Mouse (Mus musculus) heart, adult 18-20 months (tissue): Measurements from ENCODE around the gene Hcfc1. TPM values are rescaled to one million over a fixed set of nuclear protein-coding genes. Genes with fewer than 3 reads are reported as not detected.

ENCODE experiments used
- DNase-seq, 2 experiments: peaks; one replicate each; pipeline ENCODE4 v3.0.0; 2021 to 2022; ENCODE audit warnings: mixed read lengths in 1 of 2
- total RNA-seq, 2 experiments: library from RNA; stranded (reverse); gene quantifications; 2 replicates each; pipeline ENCODE4 v1.2.3; 2021

Gene Hcfc1
- total RNA-seq, 2 experiments from 2014 or later, result 31.7 to 38.4 TPM

DNA sequence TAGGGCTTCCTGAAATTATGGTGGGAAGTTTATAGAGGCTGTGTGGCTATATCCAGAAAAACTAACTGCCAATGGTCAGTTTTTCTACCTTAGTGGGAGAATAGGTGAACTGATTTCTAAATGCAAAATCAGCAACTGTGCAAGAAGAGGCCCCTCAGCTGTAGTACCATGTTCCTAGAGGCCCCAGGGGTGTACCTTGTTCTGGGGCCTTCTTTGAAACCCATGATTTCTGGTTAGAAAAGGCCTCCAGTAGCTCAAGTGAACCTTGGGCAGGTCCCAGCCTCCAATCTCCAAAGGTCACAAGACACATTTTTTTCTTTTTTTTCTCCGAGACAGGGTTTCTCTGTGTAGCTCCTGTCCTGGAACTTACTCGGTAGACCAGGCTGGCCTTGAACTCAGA is 23.9 kb downstream of the Hcfc1 start:
- DNase-seq, result no peak

DNA sequence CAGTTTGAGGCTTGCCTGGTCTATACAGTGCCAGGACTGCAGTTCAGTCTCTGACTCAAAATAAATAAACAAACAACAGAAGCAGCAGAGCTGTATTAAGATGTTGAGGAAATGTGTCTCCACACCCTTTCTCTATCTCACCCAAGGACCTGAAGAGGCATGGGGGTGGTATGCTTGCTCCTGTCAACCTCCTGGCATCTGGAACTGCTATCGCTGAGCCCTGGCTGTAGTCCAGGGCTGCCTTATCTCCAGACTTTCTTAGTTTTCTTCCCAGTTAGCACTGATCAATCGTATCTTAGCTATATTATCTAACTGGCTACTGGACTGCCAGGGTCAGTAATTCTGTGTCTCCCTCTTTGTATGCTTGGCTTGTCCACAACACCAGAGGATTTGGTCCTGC is 24.3 kb downstream of the Hcfc1 start:
- DNase-seq, result no peak

DNA sequence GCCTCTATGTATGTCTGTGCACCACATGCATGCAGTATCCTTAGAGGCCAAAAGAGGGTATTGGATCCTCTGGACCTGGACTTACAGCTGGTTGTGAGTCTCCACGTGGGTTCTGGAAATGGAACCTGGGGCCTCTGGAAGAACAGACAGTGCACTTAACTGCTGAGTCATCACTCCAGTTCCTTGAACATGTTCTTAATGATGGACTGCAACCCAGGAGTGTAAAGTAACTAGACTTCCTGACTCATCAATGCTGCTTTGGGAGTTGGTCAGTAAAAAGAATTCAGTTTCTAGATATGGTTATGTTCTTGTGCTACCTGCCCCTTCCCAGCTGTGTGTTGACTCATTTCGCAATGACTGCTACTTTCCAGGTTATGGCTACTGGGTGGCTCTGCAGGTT is 34.3 kb downstream of the Hcfc1 start:
- no peak for DNase-seq

DNA sequence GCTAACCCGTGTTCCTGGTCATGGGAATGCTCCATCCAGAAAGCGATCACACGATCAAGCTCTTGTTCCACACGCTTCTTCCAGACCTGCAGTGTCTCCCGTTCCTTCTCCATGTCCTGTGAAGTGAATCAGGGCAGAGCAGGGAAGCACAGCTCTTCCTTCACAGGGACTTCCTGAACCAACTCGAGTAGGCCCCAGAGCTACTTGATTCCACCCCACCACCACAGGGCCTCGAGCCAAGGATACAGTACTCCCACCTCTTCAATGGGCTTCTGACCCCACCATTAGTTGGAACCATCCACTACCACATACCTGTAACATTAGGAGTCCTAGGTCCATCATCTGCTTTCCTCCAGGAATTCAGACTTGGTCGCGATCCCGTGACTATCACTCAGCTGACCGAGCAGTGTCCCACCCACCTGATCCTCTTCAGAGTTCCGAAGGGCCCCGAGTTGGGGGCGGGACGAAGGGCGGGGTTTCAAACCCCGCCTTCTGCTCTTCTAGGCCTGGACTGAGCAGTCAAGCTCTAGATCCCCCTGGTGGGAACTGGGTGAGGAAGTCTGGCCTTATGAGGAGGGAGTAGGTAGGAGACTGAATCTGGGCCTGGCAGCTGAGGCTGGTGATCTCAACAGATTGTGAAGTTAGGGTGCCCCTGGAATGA is 35.6 kb downstream of the Hcfc1 start, which contains the start of gene Renbp:
Gene Renbp (minus strand): TSS at position 449 of the 661 bp plus-strand sequence.
- peak; percentile 77 to 83 for DNase-seq

DNA sequence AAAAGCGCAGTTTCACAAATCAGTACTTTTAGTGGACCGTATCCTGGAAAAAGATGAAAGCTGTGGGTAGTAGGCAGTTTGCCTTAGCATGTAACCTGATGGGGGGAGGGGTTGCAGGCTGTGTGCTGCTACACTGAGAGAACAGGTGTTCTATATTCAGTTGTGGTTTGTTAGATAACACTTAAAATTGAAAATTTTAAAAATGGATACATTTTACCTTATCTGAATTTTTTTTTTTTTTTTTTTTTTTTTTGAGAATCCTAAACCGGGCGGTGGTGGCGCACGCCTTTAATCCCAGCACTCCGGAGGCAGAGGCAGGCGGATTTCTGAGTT is 43.6 kb downstream of the Hcfc1 start:
- DNase-seq, result no peak

DNA sequence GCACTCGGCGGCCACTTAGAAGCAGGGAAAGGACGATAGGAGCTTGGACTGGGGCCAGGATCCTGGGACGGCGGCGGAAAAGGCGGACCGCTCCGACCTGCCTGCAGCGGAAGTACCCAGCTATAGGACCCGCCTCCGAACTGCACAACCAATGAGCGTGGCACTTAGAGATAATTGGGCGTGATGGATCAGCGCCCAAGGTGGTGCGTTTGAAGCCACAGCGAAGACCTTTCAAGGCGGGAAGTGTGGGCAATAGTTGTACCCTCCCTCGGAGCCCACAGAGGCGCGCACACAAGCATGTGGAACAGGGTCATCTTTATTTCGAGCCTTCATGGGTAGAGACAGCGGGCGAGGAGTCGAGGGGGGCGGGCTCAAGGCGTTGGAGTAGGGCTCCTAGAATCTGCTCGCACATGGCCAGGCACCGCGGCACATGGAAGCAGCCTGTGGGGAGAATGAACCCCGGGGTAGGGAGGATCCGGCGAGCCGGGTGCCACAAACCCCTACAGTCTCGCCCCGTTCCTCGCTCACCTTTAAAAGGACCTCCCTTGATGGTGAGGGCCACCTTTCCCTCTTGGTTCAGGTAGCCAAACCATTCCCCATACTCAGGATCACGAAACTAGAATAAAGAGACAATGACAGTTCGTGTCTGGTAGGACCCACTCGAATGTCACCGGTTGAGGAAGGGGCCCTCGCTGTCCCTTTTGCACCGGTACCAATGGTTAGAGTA is 44.2 kb downstream of the Hcfc1 start, which contains the start of the genes Arhgap4 and Naa10:
Gene Arhgap4 (minus strand): TSS at position 48 of the 727 bp plus-strand sequence.
Gene Naa10 (minus strand): TSS at position 122 of the 727 bp plus-strand sequence.
- DNase-seq, result peak; percentile 88 to 92

DNA sequence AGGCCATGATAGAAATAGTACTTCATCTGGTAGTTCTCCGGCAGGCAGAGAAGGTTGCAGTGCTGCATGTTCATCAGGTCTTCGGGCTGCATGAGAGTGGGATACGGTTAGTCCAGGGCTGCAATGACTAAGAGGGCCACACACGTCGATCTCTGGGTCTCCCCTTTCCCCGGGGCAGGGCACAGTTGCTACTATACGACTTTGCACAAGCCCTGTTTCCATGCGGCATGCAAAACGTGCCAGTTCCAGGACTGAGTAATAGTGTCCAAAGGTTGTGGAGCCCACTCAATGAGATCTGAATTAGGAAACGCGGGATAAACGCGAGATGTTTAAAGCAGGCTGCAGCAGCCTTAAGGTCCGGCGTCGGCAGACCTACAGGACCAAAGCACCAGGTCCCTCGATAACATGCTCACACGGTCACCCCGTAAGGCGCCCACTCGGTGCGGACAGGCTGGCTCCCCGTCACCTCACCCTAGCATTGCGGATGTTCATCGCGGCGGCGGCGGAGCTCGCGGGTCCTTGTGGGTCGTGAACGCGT is 44.8 kb downstream of the Hcfc1 start:
- DNase-seq, result no peak

DNA sequence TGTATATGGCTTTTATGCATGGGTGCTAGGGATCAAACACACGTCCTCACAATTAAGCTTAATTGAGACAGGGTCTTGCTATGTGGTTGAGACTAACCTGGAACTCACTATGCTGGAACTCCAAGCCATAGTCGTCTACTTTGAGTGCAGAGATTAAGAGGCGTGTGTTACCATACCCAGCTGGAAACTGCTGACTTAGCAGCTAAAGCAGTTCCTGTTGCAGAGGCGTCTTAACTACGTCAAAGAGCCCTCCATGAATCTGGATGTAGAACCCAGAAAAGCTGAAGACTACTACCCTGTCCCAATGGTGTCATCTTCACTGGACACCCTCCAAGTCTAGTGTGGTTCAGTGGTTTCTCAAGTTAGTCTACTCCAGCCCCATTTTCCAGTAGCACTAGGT is 47.5 kb downstream of the Hcfc1 start:
- DNase-seq, result no peak

DNA sequence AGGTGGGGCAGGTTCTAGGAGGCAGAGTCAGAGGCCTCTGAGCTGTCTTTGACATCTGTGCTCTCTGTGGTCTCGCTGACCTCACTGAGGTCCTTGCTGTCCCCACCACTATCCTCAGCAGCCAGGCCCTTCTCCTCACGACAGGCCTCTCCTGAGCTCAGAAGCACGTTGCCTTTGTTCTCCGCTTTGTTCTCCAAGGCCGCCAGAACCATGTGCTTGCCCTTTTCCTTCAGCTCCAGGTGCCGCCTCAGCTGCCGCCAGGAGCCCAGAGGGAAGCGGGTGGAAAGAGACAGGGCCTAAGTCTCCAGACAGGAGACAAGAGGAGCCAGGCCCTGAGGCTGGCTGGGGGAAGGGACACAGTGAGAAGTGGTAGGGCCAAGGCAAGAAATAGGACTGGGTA is 49.2 kb downstream of the Hcfc1 start:
- DNase-seq, result no peak

DNA sequence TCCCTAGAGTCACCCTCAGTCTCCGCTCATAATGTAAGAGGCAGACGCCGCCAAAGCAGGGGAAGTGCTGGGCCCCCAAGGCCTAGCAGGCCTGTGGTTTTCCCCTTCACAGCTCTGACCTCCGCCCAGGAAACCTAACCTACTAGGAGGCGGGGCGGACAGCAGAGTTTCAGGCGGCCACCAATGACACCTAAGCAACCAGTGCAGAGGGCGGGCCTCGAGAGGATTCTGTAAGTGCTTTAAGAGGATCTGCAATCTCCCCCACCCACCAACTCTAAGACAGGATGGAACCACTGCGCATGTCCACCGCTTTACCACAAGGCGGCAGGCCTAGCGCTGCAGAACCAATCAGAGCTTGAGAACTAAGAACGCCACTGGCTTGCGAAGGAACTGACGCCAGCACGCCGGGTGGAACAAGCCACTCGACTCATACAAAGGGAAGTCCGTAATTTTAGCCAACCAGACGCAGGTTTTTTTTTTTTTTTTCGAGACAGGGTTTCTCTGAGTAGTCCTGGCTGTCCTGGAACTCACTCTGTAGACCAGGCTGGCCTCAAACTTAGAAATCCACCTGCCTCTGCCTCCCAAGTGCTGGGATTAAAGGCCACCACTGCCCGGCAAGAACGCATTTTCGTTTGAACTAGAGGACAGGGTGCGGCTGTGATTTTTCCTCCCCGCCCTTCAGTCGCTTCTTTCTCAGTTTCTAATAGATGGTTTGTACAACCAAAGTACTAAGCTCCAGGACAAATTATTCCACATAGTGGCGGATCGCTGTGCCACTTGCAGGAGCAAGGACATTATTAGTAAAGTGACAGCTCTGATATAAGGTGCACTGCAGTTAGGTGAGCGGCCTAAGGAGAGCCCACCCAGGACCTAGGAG is 51.1 kb downstream of the Hcfc1 start:
- peak; percentile 87 to 97 for DNase-seq

DNA sequence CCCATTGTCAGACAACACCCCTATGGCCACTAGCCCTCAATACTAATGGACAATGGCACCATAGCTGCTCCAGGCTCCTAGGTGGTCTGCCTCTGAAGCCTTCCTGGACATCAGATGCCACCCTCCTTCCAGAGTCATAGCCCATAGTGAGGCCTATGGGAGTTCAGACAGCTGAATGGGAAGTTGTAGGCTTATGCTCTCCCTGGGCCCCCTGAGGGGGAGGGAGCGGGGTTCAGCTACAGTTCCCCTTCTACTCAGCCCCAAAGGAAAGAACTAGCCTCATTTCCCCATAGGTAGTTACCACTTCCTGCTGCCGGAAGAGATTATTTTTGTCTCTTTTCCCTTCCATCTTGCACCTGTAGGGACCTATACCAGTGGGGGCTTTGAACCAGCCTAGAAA is 54.6 kb downstream of the Hcfc1 start:
- DNase-seq, result peak in 1 of 2 experiments; percentile 35

DNA sequence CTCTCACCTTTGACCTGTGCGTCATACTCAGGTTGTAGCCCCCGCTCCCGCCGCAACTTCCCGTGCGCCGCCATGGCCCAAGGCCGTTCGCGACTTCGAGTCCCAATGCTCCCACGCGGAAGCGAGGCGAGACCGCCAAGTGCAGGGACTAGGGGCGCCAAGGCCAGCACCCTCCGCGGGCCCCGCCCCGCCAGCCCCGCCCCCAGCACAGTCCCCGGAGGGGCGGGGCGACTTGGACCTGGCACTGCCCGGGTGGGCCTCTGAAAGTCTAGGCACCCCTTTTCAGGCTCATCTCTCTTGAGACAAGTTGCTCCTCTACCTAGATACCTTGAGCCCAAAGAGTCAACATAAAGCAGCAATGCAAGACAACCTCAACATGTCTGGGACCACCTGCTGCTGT is 55.0 kb downstream of the Hcfc1 start:
- peak in 1 of 2 experiments; percentile 28 for DNase-seq

DNA sequence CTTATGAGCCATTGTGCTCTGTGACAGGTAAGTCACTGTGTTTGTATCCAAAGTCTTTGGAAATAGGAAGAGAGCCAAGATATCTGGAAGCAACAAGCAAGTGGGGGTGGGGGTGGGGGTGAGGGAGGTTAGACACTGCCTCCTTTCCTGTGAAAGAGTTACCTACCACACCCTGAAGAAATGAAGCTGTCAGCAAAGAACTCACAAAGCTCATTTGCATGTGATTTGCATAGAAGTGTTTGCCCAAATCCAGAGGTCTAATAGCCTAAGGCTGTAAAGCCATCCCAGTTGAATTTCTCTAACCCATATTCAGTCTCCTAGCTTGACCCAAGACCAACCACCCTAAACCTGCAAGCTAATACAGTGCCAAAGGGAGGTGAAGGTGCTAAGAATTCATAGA is 55.7 kb downstream of the Hcfc1 start:
- no peak for DNase-seq

DNA sequence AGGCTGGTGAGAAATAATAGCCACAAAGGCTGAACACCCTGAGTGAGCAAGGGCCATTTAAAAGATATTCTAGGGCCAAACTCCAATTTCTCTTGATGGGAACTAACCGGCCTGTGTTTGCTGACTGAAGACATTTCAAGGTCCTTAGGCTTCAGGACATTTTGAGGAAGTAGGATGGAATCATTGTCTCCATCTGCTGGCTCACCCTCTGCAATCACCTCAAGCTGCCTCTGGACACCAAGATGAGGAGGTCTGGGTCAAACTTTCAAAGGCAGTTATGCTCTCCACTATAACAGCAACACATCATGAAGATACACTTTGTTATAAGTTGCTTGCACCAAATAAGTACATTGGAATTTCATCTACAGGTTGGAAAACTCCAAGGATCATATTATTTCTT is 56.1 kb downstream of the Hcfc1 start:
- no peak for DNase-seq

DNA sequence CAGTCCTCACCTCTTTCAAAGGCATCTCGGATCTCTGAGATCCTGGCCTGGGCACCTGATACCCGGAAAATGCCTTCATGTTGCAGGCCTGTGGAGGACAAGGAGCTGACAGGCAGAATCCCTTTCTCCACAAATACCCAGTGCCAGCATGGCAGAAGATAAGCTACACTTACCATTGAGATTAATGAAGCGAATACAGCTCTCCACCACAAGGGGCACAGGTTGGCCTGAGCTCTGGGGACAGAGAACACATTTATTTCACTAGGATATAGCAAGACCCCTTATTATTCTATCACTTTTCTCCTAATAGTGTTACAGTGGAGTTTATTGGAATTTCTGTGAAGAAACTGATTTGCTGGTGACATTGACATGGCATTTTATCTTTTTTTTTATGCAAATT is 68.2 kb downstream of the Hcfc1 start:
- DNase-seq, result no peak

DNA sequence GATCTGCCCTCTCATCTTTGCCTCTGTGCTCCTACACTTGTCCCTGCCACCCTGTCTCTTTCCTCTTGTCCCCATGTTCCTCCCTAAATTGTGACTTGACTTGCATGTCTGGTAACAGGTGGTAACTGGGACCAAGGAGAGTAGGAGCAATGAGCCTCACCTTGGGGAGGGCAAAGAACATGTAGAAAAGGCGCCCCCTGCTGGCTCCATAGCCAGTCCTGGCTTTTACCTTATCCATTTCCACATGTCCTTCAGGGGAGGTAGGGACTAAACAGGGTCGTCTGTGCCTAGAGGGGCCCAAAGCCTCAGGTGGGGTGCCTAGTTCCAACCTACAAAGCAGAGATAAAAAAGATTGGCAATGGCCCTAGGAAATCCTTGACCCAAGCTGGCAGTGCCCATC is 70.4 kb downstream of the Hcfc1 start, which contains the start of gene L1cam:
Gene L1cam (minus strand): TSS at position 387 of the 400 bp plus-strand sequence.
- peak in 1 of 2 experiments; percentile 64 for DNase-seq

DNA sequence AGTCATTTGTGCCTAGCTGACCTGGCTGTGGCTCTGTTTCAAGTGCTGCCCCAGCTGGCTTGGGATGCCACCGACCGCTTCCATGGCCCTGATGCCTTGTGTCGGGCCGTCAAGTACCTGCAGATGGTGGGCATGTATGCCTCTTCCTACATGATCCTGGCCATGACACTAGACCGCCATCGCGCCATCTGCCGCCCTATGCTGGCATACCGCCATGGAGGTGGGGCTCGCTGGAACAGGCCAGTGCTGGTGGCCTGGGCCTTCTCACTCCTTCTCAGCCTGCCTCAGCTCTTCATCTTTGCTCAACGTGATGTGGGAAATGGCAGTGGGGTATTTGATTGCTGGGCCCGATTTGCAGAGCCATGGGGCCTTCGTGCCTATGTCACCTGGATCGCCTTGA is 73.3 kb downstream of the Hcfc1 start:
- no peak for DNase-seq

Other genes with a start within 250 kb of the Hcfc1 start
- gene Abcd1, start 249.8 kb downstream of the Hcfc1 start, total RNA-seq, result 10 to 100 TPM; 29.2 to 29.6 TPM
- 1 to 10 TPM; 1.7 to 2.0 TPM for gene Plxnb3, start 209.3 kb downstream of the Hcfc1 start, total RNA-seq
- 10 to 100 TPM; 23.9 to 26.0 TPM for gene Srpk3, start 192.0 kb downstream of the Hcfc1 start, total RNA-seq
- 100 to 1,000 TPM; 642 to 677 TPM for gene Idh3g, start 179.5 kb downstream of the Hcfc1 start, total RNA-seq
- gene Ssr4, start 179.3 kb downstream of the Hcfc1 start, total RNA-seq, result 10 to 100 TPM; 79.3 to 80.7 TPM
- 1 to 10 TPM; 1.3 to 1.6 TPM for gene Pdzd4, start 141.4 kb downstream of the Hcfc1 start, total RNA-seq
- gene Avpr2, start 74.3 kb downstream of the Hcfc1 start, total RNA-seq, result not detected
- gene L1cam, start 70.3 kb downstream of the Hcfc1 start, total RNA-seq, result 1 to 10 TPM; 3.7 to 4.1 TPM
- gene Arhgap4, start 44.5 kb downstream of the Hcfc1 start, total RNA-seq, result 1 to 10 TPM in 1 of 2 experiments, under 1 TPM in 1; 0.72 to 3.8 TPM
- 10 to 100 TPM; 56.6 to 58.6 TPM for gene Naa10, start 44.4 kb downstream of the Hcfc1 start, total RNA-seq
- 1 to 10 TPM; 5.5 to 7.3 TPM for gene Renbp, start 35.5 kb downstream of the Hcfc1 start, total RNA-seq
- gene Irak1, start 57.6 kb upstream of the Hcfc1 start, total RNA-seq, result 10 to 100 TPM; 54.9 to 61.8 TPM
- gene Opn1mw, start 161.1 kb upstream of the Hcfc1 start, total RNA-seq, result not detected
- 10 to 100 TPM; 25.7 to 30.4 TPM for gene Mecp2, start 169.0 kb upstream of the Hcfc1 start, total RNA-seq
- gene Tex28, start 201.5 kb upstream of the Hcfc1 start, total RNA-seq, result not detected
- gene Tktl1, start 210.9 kb upstream of the Hcfc1 start, total RNA-seq, result not detected